Comparison of ENCODE assay signal across 8 mouse cellular contexts in the genomic region with DNA sequence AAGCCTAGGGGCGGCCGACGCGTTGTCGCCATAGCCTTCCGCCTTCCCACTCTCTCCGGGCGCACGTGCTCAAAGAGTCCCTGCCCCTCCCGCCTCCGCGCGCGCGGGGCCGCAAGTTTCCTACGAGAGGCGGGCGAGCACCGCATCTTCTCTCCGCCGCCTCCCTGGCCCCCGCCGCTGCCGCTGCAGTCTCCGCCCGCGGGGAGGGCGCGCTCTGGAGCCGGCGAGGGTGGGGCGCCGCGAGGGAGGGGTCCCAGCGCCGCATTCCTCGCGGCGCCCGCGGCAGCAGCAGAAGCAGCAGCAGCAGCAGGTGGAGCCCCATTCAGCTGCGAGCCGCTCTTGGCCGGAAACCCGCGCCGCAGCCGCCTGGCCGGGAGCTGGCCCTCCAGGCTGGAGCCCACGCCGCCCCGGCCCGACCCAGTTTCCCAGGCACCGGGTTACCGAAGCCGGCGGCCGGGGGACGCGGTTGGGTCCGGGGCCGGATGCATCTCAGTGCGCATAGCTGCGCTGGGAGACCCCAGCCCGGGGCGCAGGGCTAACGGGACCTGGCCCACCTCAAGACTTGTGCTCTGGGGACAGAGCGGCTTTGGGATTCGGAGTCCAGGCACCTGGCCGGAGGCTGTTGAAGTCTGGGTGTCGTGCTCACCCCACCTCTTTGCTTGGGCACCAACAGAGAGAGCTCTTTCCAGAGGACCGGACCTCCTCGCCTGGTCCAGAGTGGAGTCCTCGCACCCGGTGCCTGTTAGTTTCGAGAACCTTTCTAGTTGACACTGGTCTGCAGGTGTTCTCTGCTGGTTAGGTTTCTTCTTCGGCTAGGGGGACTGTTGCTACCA. TPM values are rescaled to one million over a fixed set of nuclear protein-coding genes. Genes with fewer than 3 reads are reported as not detected.
DNase-seq lines count a peak whose midpoint lies in the region; ATAC-seq and TF ChIP-seq lines count a peak whose summit lies in the region.

A gene (plus strand): TSS at position 262 of the 833 bp plus-strand sequence.

- no peak within 1 kb of the TSS for H3K27ac ChIP-seq in spleen, adult 2 months (ENCODE audit: insufficient read depth, low read length)
- H3K27ac ChIP-seq in embryonic facial prominence, embryonic 12.5 days: no peak within 1 kb of the TSS

- no peaks in the 10 kb centered on the region for H3K9me3 ChIP-seq in embryonic facial prominence, embryonic 12.5 days

- peak within 1 kb of the TSS; percentile 55 for H3K9ac ChIP-seq in embryonic facial prominence, embryonic 12.5 days

- TF ChIP-seq CTCF in spleen, adult 2 months (IDR thresholded peaks at IDR 0.05; ENCODE audit: extremely low read depth, insufficient read depth, insufficient read length, insufficient replicate concordance): no peak

- H3K4me1 ChIP-seq in spleen, adult 2 months (ENCODE audit: control insufficient read depth, insufficient read depth, insufficient read length): peaks cover 8% of the 10 kb centered on the region
- H3K4me1 ChIP-seq in embryonic facial prominence, embryonic 12.5 days: peaks cover 21% of the 10 kb centered on the region

- H3K4me2 ChIP-seq in embryonic facial prominence, embryonic 12.5 days (replicated peaks): peak within 1 kb of the TSS; percentile 99

- WGBS in spleen, adult 2 months: under 1% methylated on average over 78 of the region's 78 CpGs
- under 1% methylated on average over 76 of the region's 78 CpGs for WGBS in embryonic facial prominence, embryonic 12.5 days

- ATAC-seq in embryonic facial prominence, embryonic 12.5 days (ENCODE audit: insufficient number of reproducible peaks, insufficient read depth, low FRiP score, low TSS enrichment): peak; percentile 64; the same call in 1 of the 2 replicates
- ATAC-seq in erythroblast, adult 5-6 weeks (replicated peaks; ENCODE audit: low FRiP score, poor library complexity, severe bottlenecking): no peak

- TF ChIP-seq POLR2A in spleen, adult 2 months (IDR thresholded peaks at IDR 0.05; ENCODE audit: low read depth, low read length): no peak

- DNase-seq in spleen, adult 2 months (ENCODE audit: low read depth in 1 of 2, low spot score in 2 of 2): no peak
- no peak for DNase-seq in spleen, postnatal 4 days (ENCODE audit: low spot score in 2 of 2)
- peak; percentile 25 to 30 for DNase-seq in heart, postnatal 36 days
- DNase-seq in layer of hippocampus, postnatal 36 days: peak; percentile 52 to 58
- peak; percentile 23 for DNase-seq in lung, postnatal 25 days (ENCODE audit: low spot score)
- peak; percentile 55 to 71 for DNase-seq in right cerebral cortex, adult 2 months (ENCODE audit: low spot score in 2 of 2)

- H3K36me3 ChIP-seq in spleen, adult 2 months (ENCODE audit: control insufficient read depth, insufficient read depth, low read length): no peaks in the 10 kb centered on the region
- no peaks in the 10 kb centered on the region for H3K36me3 ChIP-seq in embryonic facial prominence, embryonic 12.5 days

- intact Hi-C loops in heart, postnatal 36 days (cut with DNase I): no loop called here

- H3K27me3 ChIP-seq in spleen, adult 2 months (ENCODE audit: control insufficient read depth, insufficient read depth, low read length): peaks cover 21% of the 10 kb centered on the region
- H3K27me3 ChIP-seq in embryonic facial prominence, embryonic 12.5 days: peaks cover 60% of the 10 kb centered on the region

- peak within 1 kb of the TSS; percentile 24; the same call in 1 of the 2 replicates for H3K4me3 ChIP-seq in spleen, adult 2 months (ENCODE audit: extremely low read depth, insufficient read depth, insufficient read length)
- H3K4me3 ChIP-seq in embryonic facial prominence, embryonic 12.5 days: peak within 1 kb of the TSS; percentile 56

RNA-seq across cellular contexts. Expression of the gene that starts here (rescaled TPM):
- polyA plus RNA-seq in spleen, adult 2 months (2012; rRNA removed): 0.04 TPM in 1 of 2 replicates, not detected in the other
- 0.54 and 0.70 TPM in 2 replicates for polyA plus RNA-seq in embryonic facial prominence, embryonic 12.5 days (2016; fragmentation: Nextera tagmentation; extraction: Ambion mirVana)
- not detected for total RNA-seq in heart, postnatal 36 days (2021)
- 10 to 100 TPM; 53.4 to 66.8 TPM for total RNA-seq in layer of hippocampus, postnatal 36 days (2021)
- total RNA-seq in erythroblast, adult 5-6 weeks (2015; ENCODE audit: low replicate concordance): not detected in 2 replicates
- not detected in 2 replicates for total RNA-seq in erythroblast, adult 5-6 weeks (2017; ENCODE audit: low replicate concordance)

Comparison
In these comparisons a context has a peak if more than half of its experiments do, and no peak if none do; other contexts are left out.
1. RNA of the gene that starts here (total RNA-seq): 53.4 to 66.8 TPM in layer of hippocampus, postnatal 36 days; not detected in heart, postnatal 36 days and not detected in erythroblast, adult 5-6 weeks; every median in the first group is over 10 times any median in the second.
2. Peak in ATAC-seq, H3K4me3 ChIP-seq, H3K9ac ChIP-seq and H3K4me2 ChIP-seq in embryonic facial prominence, embryonic 12.5 days; RNA of the gene not detected or under 1 TPM.
3. Peak in DNase-seq in heart, postnatal 36 days; RNA of the gene not detected or under 1 TPM.
4. DNase-seq: peak in layer of hippocampus, postnatal 36 days (2 of 2), lung, postnatal 25 days (single experiment) and right cerebral cortex, adult 2 months (2 of 2); none in spleen, adult 2 months (0 of 2) and spleen, postnatal 4 days (0 of 2).